In the genomic region with DNA sequence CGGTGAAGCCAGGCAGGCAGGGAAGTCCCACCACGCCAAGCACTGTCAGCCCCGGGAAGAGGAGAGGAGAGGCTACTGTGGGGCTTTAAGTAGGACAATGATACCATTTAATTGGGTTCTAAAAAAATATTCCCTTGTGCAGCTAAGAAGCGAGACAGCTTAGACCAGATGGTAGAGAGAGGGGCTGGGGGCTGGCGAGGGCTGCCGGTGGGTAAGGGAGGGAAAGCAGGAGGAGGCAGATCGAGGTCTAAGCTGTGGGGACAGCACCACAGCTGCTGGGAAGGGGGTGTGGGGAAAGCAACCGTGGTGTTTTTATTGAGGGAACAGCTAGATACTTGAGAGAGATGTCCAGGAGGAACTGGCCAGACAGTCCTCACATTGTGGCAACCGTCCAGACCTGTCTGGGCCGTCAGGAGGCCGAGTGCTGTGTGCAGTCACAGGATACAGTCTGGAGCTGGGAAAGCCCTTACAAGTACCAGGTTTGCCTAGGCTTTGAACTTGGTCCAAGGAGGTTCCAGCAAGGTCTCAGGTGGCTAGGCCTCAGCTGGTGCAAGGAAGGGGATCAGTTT, we compare ENCODE assay signal across 10 mouse cellular contexts. TPM values are rescaled to one million over a fixed set of nuclear protein-coding genes. Genes with fewer than 3 reads are reported as not detected.
DNase-seq lines count a peak whose midpoint lies in the region; ATAC-seq lines count a peak whose summit lies in the region.
"Had no signal": no experiment of that assay in that cellular context is flagged by ENCODE, and none has a peak within 500 bp of the region (broad histone marks: within the 10 kb centered on the region; RNA-seq: fewer than 3 reads in every experiment).

No protein-coding gene starts in this region.

- 72% methylated on average over 11 of the region's 11 CpGs for WGBS in embryonic facial prominence, embryonic 10.5 days
- 53% methylated on average over 11 of the region's 11 CpGs for WGBS in hindbrain, embryonic 12.5 days

- H3K27ac ChIP-seq in embryonic facial prominence, embryonic 10.5 days (replicated peaks), result peak overlapping the region; percentile 7; the same call in 1 of the 2 replicates
- peak overlapping the region; percentile 58 for H3K27ac ChIP-seq in hindbrain, embryonic 12.5 days
- H3K27ac ChIP-seq: macrophage had no signal

- H3K4me1 ChIP-seq in embryonic facial prominence, embryonic 10.5 days, result peaks cover 43% of the 10 kb centered on the region
- peaks cover 40% of the 10 kb centered on the region for H3K4me1 ChIP-seq in hindbrain, embryonic 12.5 days

- no peak overlapping the region for H3K9ac ChIP-seq in hindbrain, embryonic 12.5 days

- no peak overlapping the region for H3K4me3 ChIP-seq in embryonic facial prominence, embryonic 10.5 days
- no peak overlapping the region for H3K4me3 ChIP-seq in hindbrain, embryonic 12.5 days

- DNase-seq in kidney, postnatal 10 days, result peak; percentile 46
- no peak for DNase-seq in kidney, postnatal 4 days
- peak; percentile 69 for DNase-seq in brain, adult 2 months (ENCODE audit: low read depth, low spot score)
- DNase-seq in embryonic facial prominence, embryonic 10.5 days (ENCODE audit: low spot score), result no peak
- DNase-seq in right cerebral cortex, postnatal 25 days, result no peak
- DNase-seq in urinary bladder, postnatal 36 days (ENCODE audit: low spot score in 2 of 2), result no peak
- DNase-seq: adrenal gland, adult 8-10 months had no signal

- peaks cover 25% of the 10 kb centered on the region for H3K36me3 ChIP-seq in embryonic facial prominence, embryonic 10.5 days (replicated peaks)
- 0 out of 2 replicates have a peak, but pooled peaks cover 5% of the 10 kb centered on the region for H3K36me3 ChIP-seq in hindbrain, embryonic 12.5 days

- ATAC-seq in hindbrain, embryonic 12.5 days (ENCODE audit: low FRiP score), result no peak
- no peak for ATAC-seq in megakaryocyte-erythroid progenitor cell, adult 5-6 weeks (replicated peaks; ENCODE audit: low FRiP score, low TSS enrichment, poor library complexity, severe bottlenecking)

- H3K27me3 ChIP-seq in embryonic facial prominence, embryonic 10.5 days (replicated peaks; ENCODE audit: low read depth, poor library complexity, severe bottlenecking), result 0 out of 2 replicates have a peak, but pooled peaks cover 3% of the 10 kb centered on the region
- H3K27me3 ChIP-seq in hindbrain, embryonic 12.5 days, result peaks cover 4% of the 10 kb centered on the region; the same call in 1 of the 2 replicates

- no peak overlapping the region for H3K4me2 ChIP-seq in hindbrain, embryonic 12.5 days (replicated peaks)

- H3K9me3 ChIP-seq in embryonic facial prominence, embryonic 10.5 days, result no peaks in the 10 kb centered on the region
- H3K9me3 ChIP-seq in hindbrain, embryonic 12.5 days (replicated peaks), result no peaks in the 10 kb centered on the region

RNA-seq across cellular contexts. Expression of gene BC034090, which starts 22.1 kb away (rescaled TPM):
- polyA plus RNA-seq in embryonic facial prominence, embryonic 10.5 days (2016; fragmentation: Nextera tagmentation; extraction: Ambion mirVana), result 5.3 and 5.7 TPM in 2 replicates
- polyA plus RNA-seq in hindbrain, embryonic 12.5 days (2016; fragmentation: Nextera tagmentation; extraction: Ambion mirVana), result 5.0 and 5.4 TPM in 2 replicates
- total RNA-seq in megakaryocyte-erythroid progenitor cell, adult 5-6 weeks (2014; fragmentation: Nextera tagmentation), result 1.1 TPM in 1 of 2 replicates, not detected in the other
- not detected in 2 replicates for total RNA-seq in megakaryocyte-erythroid progenitor cell, adult 5-6 weeks (2017)
- polyA plus RNA-seq: macrophage had no signal

Comparison
In these comparisons a context has a peak if more than half of its experiments do, and no peak if none do; other contexts are left out.
1. DNase-seq: peak in kidney, postnatal 10 days (single experiment) and brain, adult 2 months (single experiment); none in kidney, postnatal 4 days (0 of 2), embryonic facial prominence, embryonic 10.5 days (single experiment), right cerebral cortex, postnatal 25 days (single experiment) and urinary bladder, postnatal 36 days (0 of 2).